Mouse (Mus musculus): ENCODE measurements at regions not wholly inside any gene's neighbourhood (a gene's known extent, or its start where the extent isn't known, plus 50 kb on each side); places are given as distances from the start of the nearest gene placed in this dataset.
A peak's percentile ranks its signal among the peaks of the same experiment; 100 is the strongest.
"Not testable (repeated sequence)": the region's sequence is repeated elsewhere in the genome, so short reads cannot be mapped to it uniquely, and the experiment has no call there.

- Histone ChIP-seq H3K9ac (ENCODE audit: low read length) (no peak overlapping the region), H3K4me1 (ENCODE audit: control insufficient read depth, insufficient read depth, low read length) (no peaks in the 10 kb centered on the region), H3K9me3 (replicated peaks; ENCODE audit: control insufficient read depth, low read length) (no peaks in the 10 kb centered on the region), H3K4me3 (replicated peaks; ENCODE audit: low read length) (no peak overlapping the region), H3K4me2 (ENCODE audit: low read depth, low read length) (no peak overlapping the region), H3K27ac (ENCODE audit: low read length) (no peak overlapping the region), H3K27me3 (ENCODE audit: control insufficient read depth, insufficient read depth, low read length) (no peaks in the 10 kb centered on the region), H3K36me3 (ENCODE audit: control insufficient read depth, insufficient read depth, low read length) (no peaks in the 10 kb centered on the region)
- 84% methylated on average over 4 of the region's 4 CpGs for WGBS
- ATAC-seq (ENCODE audit: insufficient read depth, low FRiP score): no peak
These were observed 183.7 kb upstream of the Rpl38 start for GRCm38 (mm10) chr11:114484668-114484953.

GRCm38 (mm10) chr11:114483823-114484667 lies 184.3 kb upstream of the Rpl38 start:
- Histone ChIP-seq H3K4me3 (replicated peaks; ENCODE audit: low read length) (no peak overlapping the region), H3K9ac (ENCODE audit: low read length) (no peak overlapping the region), H3K27me3 (ENCODE audit: control insufficient read depth, insufficient read depth, low read length) (no peaks in the 10 kb centered on the region), H3K4me2 (ENCODE audit: low read depth, low read length) (no peak overlapping the region), H3K9me3 (replicated peaks; ENCODE audit: control insufficient read depth, low read length) (no peaks in the 10 kb centered on the region), H3K36me3 (ENCODE audit: control insufficient read depth, insufficient read depth, low read length) (no peaks in the 10 kb centered on the region), H3K27ac (ENCODE audit: low read length) (no peak overlapping the region), H3K4me1 (ENCODE audit: control insufficient read depth, insufficient read depth, low read length) (no peaks in the 10 kb centered on the region)
- ATAC-seq (ENCODE audit: insufficient read depth, low FRiP score): no peak
- 62% methylated on average over 12 of the region's 12 CpGs for WGBS

GRCm38 (mm10) chr11:114483350-114483749 lies 185.0 kb upstream of the Rpl38 start:
- H3K36me3 ChIP-seq (ENCODE audit: control insufficient read depth, insufficient read depth, low read length); H3K27me3 ChIP-seq (ENCODE audit: control insufficient read depth, insufficient read depth, low read length); H3K4me2 ChIP-seq (ENCODE audit: low read depth, low read length); ATAC-seq (ENCODE audit: insufficient read depth, low FRiP score); H3K9ac ChIP-seq (ENCODE audit: low read length); H3K27ac ChIP-seq (ENCODE audit: low read length); H3K4me1 ChIP-seq (ENCODE audit: control insufficient read depth, insufficient read depth, low read length); H3K9me3 ChIP-seq (replicated peaks; ENCODE audit: control insufficient read depth, low read length); H3K4me3 ChIP-seq (replicated peaks; ENCODE audit: low read length): not testable (repeated sequence)
- 80% methylated on average over 7 of the region's 7 CpGs for WGBS

- WGBS: 76% methylated on average over 10 of the region's 10 CpGs
- H3K4me1 ChIP-seq (ENCODE audit: control insufficient read depth, insufficient read depth, low read length): 0 out of 2 replicates have a peak, but pooled peaks cover 3% of the 10 kb centered on the region
- H3K4me3 ChIP-seq (replicated peaks; ENCODE audit: low read length): no peak overlapping the region
- no peak overlapping the region for H3K27ac ChIP-seq (ENCODE audit: low read length)
- H3K9ac ChIP-seq (ENCODE audit: low read length): no peak overlapping the region
- no peak overlapping the region for H3K4me2 ChIP-seq (ENCODE audit: low read depth, low read length)
- no peaks in the 10 kb centered on the region for H3K9me3 ChIP-seq (replicated peaks; ENCODE audit: control insufficient read depth, low read length)
- H3K27me3 ChIP-seq (ENCODE audit: control insufficient read depth, insufficient read depth, low read length): no peaks in the 10 kb centered on the region
- no peak for ATAC-seq (ENCODE audit: insufficient read depth, low FRiP score)
- H3K36me3 ChIP-seq (ENCODE audit: control insufficient read depth, insufficient read depth, low read length): no peaks in the 10 kb centered on the region
These were observed 186.3 kb upstream of the Rpl38 start for GRCm38 (mm10) chr11:114482070-114482469.

GRCm38 (mm10) chr11:114481037-114481436 lies 187.3 kb upstream of the Rpl38 start:
- no peak for ATAC-seq (ENCODE audit: insufficient read depth, low FRiP score)
- no peaks in the 10 kb centered on the region for H3K36me3 ChIP-seq (ENCODE audit: control insufficient read depth, insufficient read depth, low read length)
- H3K27me3 ChIP-seq (ENCODE audit: control insufficient read depth, insufficient read depth, low read length): no peaks in the 10 kb centered on the region
- no peak overlapping the region for H3K27ac ChIP-seq (ENCODE audit: low read length)
- WGBS: 59% methylated on average over 7 of the region's 7 CpGs
- H3K9ac ChIP-seq (ENCODE audit: low read length): no peak overlapping the region
- no peak overlapping the region for H3K4me3 ChIP-seq (replicated peaks; ENCODE audit: low read length)
- no peaks in the 10 kb centered on the region for H3K9me3 ChIP-seq (replicated peaks; ENCODE audit: control insufficient read depth, low read length)
- H3K4me2 ChIP-seq (ENCODE audit: low read depth, low read length): no peak overlapping the region
- H3K4me1 ChIP-seq (ENCODE audit: control insufficient read depth, insufficient read depth, low read length): 0 out of 2 replicates have a peak, but pooled peaks cover 3% of the 10 kb centered on the region

GRCm38 (mm10) chr11:114480119-114480540 lies 188.2 kb upstream of the Rpl38 start:
- Histone ChIP-seq H3K27me3 (ENCODE audit: control insufficient read depth, insufficient read depth, low read length) (no peaks in the 10 kb centered on the region), H3K9me3 (replicated peaks; ENCODE audit: control insufficient read depth, low read length) (no peaks in the 10 kb centered on the region), H3K9ac (ENCODE audit: low read length) (no peak overlapping the region), H3K27ac (ENCODE audit: low read length) (no peak overlapping the region), H3K4me1 (ENCODE audit: control insufficient read depth, insufficient read depth, low read length) (0 out of 2 replicates have a peak, but pooled peaks cover 3% of the 10 kb centered on the region), H3K4me2 (ENCODE audit: low read depth, low read length) (no peak overlapping the region), H3K36me3 (ENCODE audit: control insufficient read depth, insufficient read depth, low read length) (no peaks in the 10 kb centered on the region), H3K4me3 (replicated peaks; ENCODE audit: low read length) (no peak overlapping the region)
- no peak for ATAC-seq (ENCODE audit: insufficient read depth, low FRiP score)
- 83% methylated on average over 8 of the region's 8 CpGs for WGBS

GRCm38 (mm10) chr11:114478736-114479135 lies 189.6 kb upstream of the Rpl38 start:
- peak overlapping the region; percentile 39 for H3K4me2 ChIP-seq (ENCODE audit: low read depth, low read length)
- ATAC-seq (ENCODE audit: insufficient read depth, low FRiP score): no peak

GRCm38 (mm10) chr11:114477365-114477764 lies 191.0 kb upstream of the Rpl38 start:
- Histone ChIP-seq H3K9ac (ENCODE audit: low read length) (no peak overlapping the region), H3K27ac (ENCODE audit: low read length) (no peak overlapping the region), H3K4me1 (ENCODE audit: control insufficient read depth, insufficient read depth, low read length) (0 out of 2 replicates have a peak, but pooled peaks cover 9% of the 10 kb centered on the region), H3K4me2 (ENCODE audit: low read depth, low read length) (no peak overlapping the region), H3K9me3 (replicated peaks; ENCODE audit: control insufficient read depth, low read length) (no peaks in the 10 kb centered on the region), H3K36me3 (ENCODE audit: control insufficient read depth, insufficient read depth, low read length) (no peaks in the 10 kb centered on the region), H3K27me3 (ENCODE audit: control insufficient read depth, insufficient read depth, low read length) (0 out of 2 replicates have a peak, but pooled peaks cover 5% of the 10 kb centered on the region), H3K4me3 (replicated peaks; ENCODE audit: low read length) (no peak overlapping the region)
- ATAC-seq (ENCODE audit: insufficient read depth, low FRiP score): no peak
- 77% methylated on average over 3 of the region's 3 CpGs for WGBS

More at GRCm38 (mm10) chr11:114478736-114479135, 189.6 kb upstream of the Rpl38 start:
- Histone ChIP-seq H3K9ac (ENCODE audit: low read length) (no peak overlapping the region), H3K9me3 (replicated peaks; ENCODE audit: control insufficient read depth, low read length) (no peaks in the 10 kb centered on the region), H3K27ac (ENCODE audit: low read length) (0 out of 2 replicates have a peak overlapping the region, but pooled peaks have one; percentile 43), H3K4me1 (ENCODE audit: control insufficient read depth, insufficient read depth, low read length) (0 out of 2 replicates have a peak, but pooled peaks cover 3% of the 10 kb centered on the region), H3K4me3 (replicated peaks; ENCODE audit: low read length) (no peak overlapping the region), H3K27me3 (ENCODE audit: control insufficient read depth, insufficient read depth, low read length) (no peaks in the 10 kb centered on the region), H3K36me3 (ENCODE audit: control insufficient read depth, insufficient read depth, low read length) (no peaks in the 10 kb centered on the region)
- WGBS: 12% methylated on average over 7 of the region's 7 CpGs

- ATAC-seq (ENCODE audit: insufficient read depth, low FRiP score): no peak; the same call in 1 of the 2 replicates
- no peaks in the 10 kb centered on the region for H3K36me3 ChIP-seq (ENCODE audit: control insufficient read depth, insufficient read depth, low read length)
- 0 out of 2 replicates have a peak, but pooled peaks cover 5% of the 10 kb centered on the region for H3K27me3 ChIP-seq (ENCODE audit: control insufficient read depth, insufficient read depth, low read length)
- H3K4me2 ChIP-seq (ENCODE audit: low read depth, low read length): peak overlapping the region; percentile 11; the same call in 1 of the 2 replicates
- H3K9me3 ChIP-seq (replicated peaks; ENCODE audit: control insufficient read depth, low read length): no peaks in the 10 kb centered on the region
- H3K4me1 ChIP-seq (ENCODE audit: control insufficient read depth, insufficient read depth, low read length): peaks cover 17% of the 10 kb centered on the region; the same call in 1 of the 2 replicates
- no peak overlapping the region for H3K4me3 ChIP-seq (replicated peaks; ENCODE audit: low read length)
- no peak overlapping the region for H3K9ac ChIP-seq (ENCODE audit: low read length)
- WGBS: 17% methylated on average over 22 of the region's 22 CpGs
- H3K27ac ChIP-seq (ENCODE audit: low read length): no peak overlapping the region
These were observed 195.6 kb upstream of the Rpl38 start for GRCm38 (mm10) chr11:114472501-114473260.

All from stomach, embryonic 16.5 days (tissue).